ENCODE assay signal across 34 mouse cellular contexts in genomic region chr17:89064327-89065095, GRCm38 (mm10).
DNase-seq lines count a peak whose midpoint lies in the region; ATAC-seq and TF ChIP-seq lines count a peak whose summit lies in the region.
"Had no signal": no experiment of that assay in that cellular context is flagged by ENCODE, and none has a peak within 500 bp of the region (broad histone marks: within the 10 kb centered on the region; RNA-seq: fewer than 3 reads in every experiment).

No protein-coding gene starts in this region.

- no peak for DNase-seq in forebrain, embryonic 10.5 days (ENCODE audit: extremely low spot score, low spot score)
- peak; percentile 26 to 39 for DNase-seq in right cerebral cortex, postnatal 10 days (ENCODE audit: low spot score in 2 of 2)
- no peak for DNase-seq in right cerebral cortex, postnatal 4 days
- DNase-seq in forebrain, postnatal 0 days: no peak
- DNase-seq in MN1 (ENCODE audit: low spot score): no peak
- no peak for DNase-seq in heart, postnatal 14 days
- no peak for DNase-seq in gastrocnemius, adult 8-10 months (ENCODE audit: low spot score in 2 of 2)
- DNase-seq: adrenal gland, postnatal 25 days; cerebellum, adult 2 months; cerebellum, postnatal 14 days; gastrocnemius, postnatal 10 days; heart, adult 11 months; kidney, adult 18-20 months; kidney, postnatal 25 days; liver, embryonic 13.5 days; lung, adult 18-20 months; retina, postnatal 1 day; thymus, adult 2 months; thymus, postnatal 36 days had no signal

- no peaks in the 10 kb centered on the region for H3K27me3 ChIP-seq in forebrain, embryonic 13.5 days
- no peaks in the 10 kb centered on the region for H3K27me3 ChIP-seq in forebrain, embryonic 10.5 days (ENCODE audit: poor library complexity, severe bottlenecking)
- no peaks in the 10 kb centered on the region for H3K27me3 ChIP-seq in forebrain, postnatal 0 days (ENCODE audit: insufficient read depth, low read length)
- H3K27me3 ChIP-seq: embryonic facial prominence, embryonic 15.5 days; heart, embryonic 12.5 days; hindbrain, embryonic 15.5 days; kidney, embryonic 15.5 days; limb, embryonic 15.5 days; liver, embryonic 13.5 days; midbrain, embryonic 15.5 days; neural tube, embryonic 15.5 days had no signal

- H3K9ac ChIP-seq in forebrain, embryonic 13.5 days: no peak overlapping the region
- H3K9ac ChIP-seq in forebrain, postnatal 0 days: no peak overlapping the region
- H3K9ac ChIP-seq: embryonic facial prominence, embryonic 15.5 days; heart, embryonic 12.5 days; hindbrain, embryonic 15.5 days; kidney, embryonic 15.5 days; limb, embryonic 15.5 days; liver, embryonic 13.5 days; midbrain, embryonic 15.5 days; neural tube, embryonic 15.5 days had no signal

- no peak for TF ChIP-seq CTCF in forebrain, postnatal 0 days (IDR thresholded peaks at IDR 0.05; ENCODE audit: low read depth)

- 80% methylated on average over 3 of the region's 3 CpGs for WGBS in forebrain, embryonic 13.5 days
- 70% methylated on average over 3 of the region's 3 CpGs for WGBS in forebrain, embryonic 10.5 days
- WGBS in forebrain, postnatal 0 days: 48% methylated on average over 3 of the region's 3 CpGs

- H3K36me3 ChIP-seq in forebrain, embryonic 13.5 days (ENCODE audit: poor library complexity, severe bottlenecking): no peaks in the 10 kb centered on the region
- H3K36me3 ChIP-seq in forebrain, embryonic 10.5 days (replicated peaks): no peaks in the 10 kb centered on the region
- no peaks in the 10 kb centered on the region for H3K36me3 ChIP-seq in forebrain, postnatal 0 days (ENCODE audit: insufficient read depth)
- H3K36me3 ChIP-seq: embryonic facial prominence, embryonic 10.5 days; embryonic facial prominence, embryonic 15.5 days; G1E; heart, embryonic 12.5 days; hindbrain, embryonic 10.5 days; hindbrain, embryonic 15.5 days; kidney, embryonic 15.5 days; limb, embryonic 10.5 days; limb, embryonic 15.5 days; liver, embryonic 13.5 days; midbrain, embryonic 10.5 days; midbrain, embryonic 15.5 days; neural tube, embryonic 15.5 days had no signal

- H3K4me2 ChIP-seq in forebrain, embryonic 13.5 days: no peak overlapping the region
- H3K4me2 ChIP-seq in forebrain, postnatal 0 days (ENCODE audit: low read depth): no peak overlapping the region
- H3K4me2 ChIP-seq: embryonic facial prominence, embryonic 15.5 days; heart, embryonic 12.5 days; hindbrain, embryonic 15.5 days; kidney, embryonic 15.5 days; limb, embryonic 15.5 days; liver, embryonic 13.5 days; midbrain, embryonic 15.5 days; neural tube, embryonic 15.5 days had no signal

- no peaks in the 10 kb centered on the region for H3K9me3 ChIP-seq in forebrain, embryonic 13.5 days (replicated peaks)
- no peaks in the 10 kb centered on the region for H3K9me3 ChIP-seq in forebrain, embryonic 10.5 days
- H3K9me3 ChIP-seq in forebrain, postnatal 0 days (ENCODE audit: low read length): no peaks in the 10 kb centered on the region
- H3K9me3 ChIP-seq: embryonic facial prominence, embryonic 10.5 days; embryonic facial prominence, embryonic 15.5 days; G1E; heart, embryonic 12.5 days; hindbrain, embryonic 10.5 days; hindbrain, embryonic 15.5 days; kidney, embryonic 15.5 days; limb, embryonic 10.5 days; limb, embryonic 15.5 days; liver, embryonic 13.5 days; midbrain, embryonic 10.5 days; midbrain, embryonic 15.5 days; neural tube, embryonic 15.5 days had no signal

- intact Hi-C loops in heart, postnatal 14 days (cut with DNase I): no loop called here

- no peak overlapping the region for H3K27ac ChIP-seq in forebrain, embryonic 13.5 days
- no peak overlapping the region for H3K27ac ChIP-seq in forebrain, embryonic 10.5 days
- H3K27ac ChIP-seq in forebrain, postnatal 0 days (ENCODE audit: low read depth, low read length): peak overlapping the region; percentile 30; the same call in 1 of the 2 replicates
- H3K27ac ChIP-seq: embryonic facial prominence, embryonic 10.5 days; embryonic facial prominence, embryonic 15.5 days; hindbrain, embryonic 10.5 days; hindbrain, embryonic 15.5 days; kidney, embryonic 15.5 days; limb, embryonic 10.5 days; limb, embryonic 15.5 days; liver, embryonic 13.5 days; macrophage; midbrain, embryonic 10.5 days; midbrain, embryonic 15.5 days; neural tube, embryonic 15.5 days had no signal

- H3K4me1 ChIP-seq in forebrain, embryonic 13.5 days: no peaks in the 10 kb centered on the region
- no peaks in the 10 kb centered on the region for H3K4me1 ChIP-seq in forebrain, embryonic 10.5 days
- H3K4me1 ChIP-seq in forebrain, postnatal 0 days (ENCODE audit: insufficient read depth): peaks cover 10% of the 10 kb centered on the region; the same call in 1 of the 2 replicates
- H3K4me1 ChIP-seq: embryonic facial prominence, embryonic 10.5 days; embryonic facial prominence, embryonic 15.5 days; heart, embryonic 12.5 days; hindbrain, embryonic 10.5 days; hindbrain, embryonic 15.5 days; limb, embryonic 15.5 days; liver, embryonic 13.5 days; midbrain, embryonic 10.5 days; midbrain, embryonic 15.5 days; neural tube, embryonic 15.5 days had no signal

- ATAC-seq in forebrain, embryonic 13.5 days: peak; percentile 48; the same call in 1 of the 2 replicates
- peak; percentile 76 for ATAC-seq in forebrain, postnatal 0 days
- ATAC-seq: lung, postnatal 0 days; midbrain, embryonic 15.5 days had no signal

- no peak overlapping the region for H3K4me3 ChIP-seq in forebrain, embryonic 13.5 days
- no peak overlapping the region for H3K4me3 ChIP-seq in forebrain, embryonic 10.5 days
- H3K4me3 ChIP-seq in forebrain, postnatal 0 days (ENCODE audit: low read depth, low read length): no peak overlapping the region
- H3K4me3 ChIP-seq: embryonic facial prominence, embryonic 10.5 days; embryonic facial prominence, embryonic 15.5 days; heart, embryonic 12.5 days; hindbrain, embryonic 10.5 days; hindbrain, embryonic 15.5 days; kidney, embryonic 15.5 days; limb, embryonic 10.5 days; limb, embryonic 15.5 days; liver, embryonic 13.5 days; midbrain, embryonic 10.5 days; midbrain, embryonic 15.5 days; neural tube, embryonic 15.5 days had no signal

Comparison
In these comparisons a context has a peak if more than half of its experiments do, and no peak if none do; other contexts are left out.
1. DNase-seq: peak in right cerebral cortex, postnatal 10 days (2 of 2); none in forebrain, embryonic 10.5 days (single experiment), right cerebral cortex, postnatal 4 days (single experiment), forebrain, postnatal 0 days (single experiment), MN1 (single experiment), heart, postnatal 14 days (0 of 2) and gastrocnemius, adult 8-10 months (0 of 2).